Mouse (Mus musculus) forebrain, postnatal 0 days (tissue): ENCODE data around the gene Lrig2. TPM values are rescaled to one million over a fixed set of nuclear protein-coding genes. Genes with fewer than 3 reads are reported as not detected.
A peak's percentile ranks its signal among the peaks of the same experiment; 100 is the strongest.

Experiments used
- ATAC-seq: fragments of 200-750 bp; cut with Nextera tagmentation; 2 replicates; pipeline ENCODE4 v1.8.0; 2017; ENCODE audit warnings: mild to moderate bottlenecking, moderate library complexity
- DNase-seq: peaks from one replicate; pipeline ENCODE4 v3.0.0-alpha.2; 2015
- H3K27ac ChIP-seq: fragments of 300-500 bp; sonication (generic); 2 replicates; pipeline ENCODE4 v1.5.1; 2014; ENCODE audit warnings: low read depth, mild to moderate bottlenecking, antibody characterized with exemption, low read length, moderate library complexity, mixed read lengths
- H3K27me3 ChIP-seq: fragments of 300-500 bp; sonication (generic); 2 replicates; pipeline ENCODE4 v1.6.1; 2014; ENCODE audit warnings: mild to moderate bottlenecking, low read length, mixed read lengths; ENCODE audit not compliant: insufficient read depth
- H3K36me3 ChIP-seq: fragments of 300-500 bp; sonication (generic); 2 replicates; pipeline ENCODE4 v1.6.1; 2014; ENCODE audit warnings: mild to moderate bottlenecking, moderate library complexity; ENCODE audit not compliant: insufficient read depth
- H3K4me1 ChIP-seq: fragments of 300-500 bp; sonication (generic); 2 replicates; pipeline ENCODE4 v1.6.1; 2014; ENCODE audit warnings: antibody characterized with exemption; ENCODE audit not compliant: insufficient read depth
- H3K4me2 ChIP-seq: fragments of 300-500 bp; sonication (generic); 2 replicates; pipeline ENCODE4 v1.6.1; 2014; ENCODE audit warnings: low read depth, mild to moderate bottlenecking, moderate library complexity
- H3K4me3 ChIP-seq: fragments of 300-500 bp; sonication (generic); 2 replicates; pipeline ENCODE4 v1.5.1; 2014; ENCODE audit warnings: low read depth, low read length, mixed read lengths
- H3K9ac ChIP-seq: fragments of 300-500 bp; sonication (generic); 2 replicates; pipeline ENCODE4 v1.6.1; 2014; ENCODE audit warnings: mild to moderate bottlenecking
- H3K9me3 ChIP-seq: fragments of 300-500 bp; sonication (generic); 2 replicates; pipeline ENCODE4 v1.6.1; 2016; ENCODE audit warnings: low read length
- CTCF ChIP-seq: sonication (generic); IDR thresholded peaks from 2 replicates; pipeline ENCODE4 v1.5.1; 2016; ENCODE audit warnings: antibody characterized with exemption, control low read depth, low read depth
- WGBS: fragments of 180-500 bp; shearing (Covaris S2); extraction: QIAGEN DNeasy Blood & Tissue Kit; methylation state at CpG from one replicate; pipeline ENCODE4 v1.1.7; 2014; 5-methylcytosine and 5-hydroxymethylcytosine counted together
- polyA plus RNA-seq: library from polyadenylated mRNA; unstranded; fragments of >200 nt; fragmentation: Nextera tagmentation; extraction: Ambion mirVana; gene quantifications from 2 replicates; pipeline ENCODE4 v1.2.1, GENCODE M21; 2015
- total RNA-seq: library from RNA; depleted of rRNA; stranded (reverse); fragments of >200 nt; gene quantifications from 2 replicates; pipeline ENCODE4 v1.2.3, GENCODE M21; 2014

Gene Lrig2
- total and polyA plus RNA-seq, 2 experiments from 2014 or later = 14.8 to 45.1 TPM

- no peak for TF ChIP-seq CTCF
- Histone ChIP-seq H3K9me3 (no peaks in the 10 kb centered on the region), H3K4me1 (peaks cover 9% of the 10 kb centered on the region), H3K36me3 (no peaks in the 10 kb centered on the region), H3K27me3 (no peaks in the 10 kb centered on the region), H3K4me2 (no peak overlapping the region), H3K27ac (no peak overlapping the region), H3K4me3 (no peak overlapping the region), H3K9ac (no peak overlapping the region)
- no peak for ATAC-seq
- WGBS = 52% methylated on average over 10 of the region's 10 CpGs
- no peak for DNase-seq
Observed at GRCm38 (mm10) chr3:104399296-104400045, 112.2 kb downstream of the Lrig2 start.

- Histone ChIP-seq H3K27me3 (no peaks in the 10 kb centered on the region), H3K4me2 (no peak overlapping the region), H3K9me3 (no peaks in the 10 kb centered on the region), H3K4me3 (no peak overlapping the region), H3K4me1 (peaks cover 9% of the 10 kb centered on the region), H3K27ac (no peak overlapping the region), H3K9ac (no peak overlapping the region), H3K36me3 (no peaks in the 10 kb centered on the region)
- no peak for TF ChIP-seq CTCF
- no peak for DNase-seq
- WGBS = 67% methylated on average over 9 of the region's 9 CpGs
- no peak for ATAC-seq
Observed at GRCm38 (mm10) chr3:104397316-104397715, 114.4 kb downstream of the Lrig2 start.

DNA sequence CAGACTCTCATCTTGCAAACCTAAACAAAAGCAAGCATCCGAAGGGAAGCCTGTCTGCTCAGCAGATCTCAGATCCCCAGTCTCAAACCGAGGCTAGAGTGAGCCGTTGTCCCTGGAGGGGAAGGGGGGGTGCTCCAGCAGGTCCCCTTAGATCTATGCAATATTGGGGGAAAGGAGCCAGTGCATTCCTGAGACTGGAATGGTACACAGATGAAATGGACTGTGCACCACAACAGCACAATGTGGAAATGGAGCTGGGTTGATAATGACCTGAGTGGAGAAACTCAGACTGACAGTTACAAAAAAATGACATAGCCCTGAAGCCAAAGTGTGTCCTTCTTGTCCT, 115.0 kb downstream of the Lrig2 start:
- Histone ChIP-seq H3K36me3 (no peaks in the 10 kb centered on the region), H3K4me2 (peak overlapping the region; percentile 23; the same call in 1 of the 2 replicates), H3K4me3 (no peak overlapping the region), H3K27ac (no peak overlapping the region), H3K9me3 (no peaks in the 10 kb centered on the region), H3K27me3 (no peaks in the 10 kb centered on the region), H3K4me1 (peaks cover 9% of the 10 kb centered on the region), H3K9ac (no peak overlapping the region)
- no peak for DNase-seq
- ATAC-seq = peak; percentile 25; the same call in 1 of the 2 replicates
- no peak for TF ChIP-seq CTCF
- 14% methylated on average over 3 of the region's 3 CpGs for WGBS

DNA sequence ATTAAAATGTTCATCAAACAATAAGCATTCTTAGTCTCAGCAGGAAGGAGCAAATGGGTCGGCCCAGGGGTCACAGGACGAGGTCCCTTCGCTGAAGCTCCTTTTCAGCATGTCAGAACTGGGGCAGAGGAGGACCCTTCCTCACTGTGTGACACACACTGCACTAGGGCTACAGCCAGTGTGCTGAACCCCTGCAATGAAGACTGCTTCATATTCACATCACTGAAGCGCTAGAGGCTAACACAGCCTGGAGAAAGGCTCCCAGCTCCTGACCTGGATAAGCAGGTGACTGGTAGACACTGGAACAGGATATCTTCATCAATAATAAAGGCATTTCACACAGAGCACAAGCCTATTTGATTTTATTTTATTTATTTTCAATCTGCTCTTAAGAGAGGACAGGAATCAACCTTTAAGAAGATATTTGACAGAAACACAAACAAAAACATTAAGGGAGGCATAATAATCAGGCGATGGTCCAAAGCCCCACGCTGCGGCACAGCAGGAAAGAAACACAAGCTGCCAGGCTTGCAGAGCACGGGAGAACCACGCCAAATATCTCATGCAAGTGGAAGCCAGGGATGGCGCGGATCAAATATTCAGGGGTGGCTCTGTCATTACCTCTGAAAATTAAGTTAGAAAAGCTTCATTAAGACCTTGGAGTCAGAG, 115.5 kb downstream of the Lrig2 start:
- Histone ChIP-seq H3K4me1 (peaks cover 9% of the 10 kb centered on the region), H3K27ac (no peak overlapping the region), H3K4me3 (no peak overlapping the region), H3K27me3 (no peaks in the 10 kb centered on the region), H3K36me3 (no peaks in the 10 kb centered on the region), H3K9me3 (no peaks in the 10 kb centered on the region), H3K4me2 (peak overlapping the region; percentile 23; the same call in 1 of the 2 replicates), H3K9ac (no peak overlapping the region)
- 21% methylated on average over 11 of the region's 11 CpGs for WGBS
- no peak for TF ChIP-seq CTCF
- ATAC-seq (peak; percentile 25; the same call in 1 of the 2 replicates), DNase-seq (peak; percentile 63)

DNA sequence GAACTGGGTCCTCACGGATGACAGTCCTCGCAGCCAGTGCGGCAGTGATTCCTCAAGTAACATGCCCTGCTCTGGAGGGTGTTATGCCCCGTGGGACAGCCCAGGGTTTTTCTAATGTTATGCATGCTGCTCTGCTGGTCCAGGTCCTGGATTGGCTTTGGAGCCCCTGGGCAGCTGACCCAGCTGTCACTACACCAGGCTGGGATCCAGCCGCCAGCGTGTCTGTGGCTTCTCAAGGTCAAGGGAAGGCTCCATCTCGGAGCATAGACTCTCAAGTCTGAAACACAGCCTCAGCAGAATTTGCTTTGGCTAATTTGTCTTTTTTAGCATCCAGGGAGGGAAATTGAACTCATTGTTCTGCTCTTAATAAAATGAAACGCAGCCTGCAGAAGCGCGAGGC, 121.6 kb downstream of the Lrig2 start:
- H3K4me2 ChIP-seq = no peak overlapping the region
- H3K9ac ChIP-seq = no peak overlapping the region
- no peaks in the 10 kb centered on the region for H3K9me3 ChIP-seq
- H3K4me1 ChIP-seq = peaks cover 7% of the 10 kb centered on the region; the same call in 1 of the 2 replicates
- no peak overlapping the region for H3K27ac ChIP-seq
- H3K36me3 ChIP-seq = no peaks in the 10 kb centered on the region
- ATAC-seq (no peak), DNase-seq (no peak)
- no peak for TF ChIP-seq CTCF
- H3K27me3 ChIP-seq = no peaks in the 10 kb centered on the region
- H3K4me3 ChIP-seq = no peak overlapping the region
- WGBS = 61% methylated on average over 10 of the region's 10 CpGs

DNA sequence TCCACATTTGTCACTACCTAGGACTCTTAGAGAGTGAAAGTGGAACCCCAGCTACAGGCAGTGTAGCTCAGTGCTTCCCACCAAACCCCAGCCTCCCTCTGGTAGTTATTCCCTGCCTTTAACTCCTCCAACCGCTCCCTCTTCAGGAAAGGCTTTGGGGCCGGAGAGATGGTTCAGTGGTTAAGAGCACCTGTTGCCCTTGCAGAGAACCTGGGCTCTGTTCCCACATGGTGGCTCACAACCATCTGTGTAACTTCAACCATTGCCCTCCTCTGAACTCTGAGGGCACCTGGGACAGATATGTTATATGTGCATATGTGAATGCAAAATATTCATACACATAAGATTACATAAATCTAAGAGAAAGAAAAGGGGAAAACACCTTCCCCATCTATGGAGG, 122.3 kb downstream of the Lrig2 start:
- H3K27me3 ChIP-seq = no peaks in the 10 kb centered on the region
- no peak for TF ChIP-seq CTCF
- no peaks in the 10 kb centered on the region for H3K36me3 ChIP-seq
- no peaks in the 10 kb centered on the region for H3K9me3 ChIP-seq
- no peak overlapping the region for H3K9ac ChIP-seq
- H3K27ac ChIP-seq = no peak overlapping the region
- no peak overlapping the region for H3K4me2 ChIP-seq
- peaks cover 7% of the 10 kb centered on the region; the same call in 1 of the 2 replicates for H3K4me1 ChIP-seq
- DNase-seq = no peak
- 88% methylated on average over 2 of the region's 2 CpGs for WGBS
- H3K4me3 ChIP-seq = no peak overlapping the region
- no peak for ATAC-seq

GRCm38 (mm10) chr3:104385587-104385986, 126.1 kb downstream of the Lrig2 start:
- no peak overlapping the region for H3K27ac ChIP-seq
- no peaks in the 10 kb centered on the region for H3K36me3 ChIP-seq
- no peaks in the 10 kb centered on the region for H3K27me3 ChIP-seq
- peaks cover 21% of the 10 kb centered on the region for H3K4me1 ChIP-seq
- TF ChIP-seq CTCF = no peak
- no peak overlapping the region for H3K9ac ChIP-seq
- no peaks in the 10 kb centered on the region for H3K9me3 ChIP-seq
- peak; percentile 48 for DNase-seq
- H3K4me3 ChIP-seq = no peak overlapping the region
- ATAC-seq = peak; percentile 62
- no peak overlapping the region for H3K4me2 ChIP-seq
- WGBS = 43% methylated on average over 8 of the region's 8 CpGs
